Mouse (Mus musculus) C2C12 (cell line): Measurements from ENCODE around the gene Cdadc1. TPM values are rescaled to one million over a fixed set of nuclear protein-coding genes. Genes with fewer than 3 reads are reported as not detected.

Experiments
- H3K27me3 ChIP-seq: one replicate; pipeline ENCODE4 v1.6.1; 2011; ENCODE audit not compliant: control insufficient read depth, insufficient read depth, insufficient read length
- H3K36me3 ChIP-seq: one replicate; pipeline ENCODE4 v1.6.1; 2011; ENCODE audit not compliant: control insufficient read depth, insufficient read depth
- H3K4me3 ChIP-seq: one replicate; pipeline ENCODE4 v1.5.1; 2011; ENCODE audit warnings: mild to moderate bottlenecking, control low read depth; ENCODE audit not compliant: poor library complexity, insufficient read depth, severe bottlenecking
- H3K79me2 ChIP-seq: one replicate; pipeline ENCODE4 v1.6.1; 2011; ENCODE audit not compliant: control insufficient read depth, insufficient read depth
- H3K79me3 ChIP-seq: one replicate; pipeline ENCODE4 v1.6.1; 2011; ENCODE audit warnings: low read depth, control low read depth
- H3ac ChIP-seq: one replicate; pipeline ENCODE3; 2011; ENCODE audit warnings: low read depth; ENCODE audit not compliant: control insufficient read depth, insufficient read length
- CEBPB ChIP-seq: IDR thresholded peaks from one replicate; pipeline ENCODE4 v1.6.1; 2011; ENCODE audit warnings: low read depth, mild to moderate bottlenecking, control low read depth, moderate library complexity
- CTCF ChIP-seq: IDR thresholded peaks from one replicate; pipeline ENCODE4 v1.5.1; 2011; ENCODE audit not compliant: control insufficient read depth, insufficient read depth, insufficient read length
- FOSL1 ChIP-seq: IDR thresholded peaks from one replicate; pipeline ENCODE4 v1.8.0; 2011; ENCODE audit warnings: mild to moderate bottlenecking, low read length; ENCODE audit not compliant: poor library complexity, insufficient read depth, severe bottlenecking
- MAX ChIP-seq: IDR thresholded peaks from one replicate; pipeline ENCODE4 v1.6.1; 2011; ENCODE audit warnings: mild to moderate bottlenecking, control low read depth
- MYOD1 ChIP-seq: IDR thresholded peaks from one replicate; pipeline ENCODE4 v1.6.1; 2011; ENCODE audit warnings: low read depth; ENCODE audit not compliant: control insufficient read depth, insufficient read length
- MYOG ChIP-seq: IDR thresholded peaks from one replicate; pipeline ENCODE4 v1.6.1; 2011; ENCODE audit not compliant: control insufficient read depth, insufficient read length; ENCODE audit errors: extremely low read depth
- USF1 ChIP-seq: IDR thresholded peaks from one replicate; pipeline ENCODE4 v1.6.1; 2011; ENCODE audit warnings: low read depth, mild to moderate bottlenecking, control low read depth, moderate library complexity
- polyA plus RNA-seq: library from polyadenylated mRNA; unstranded; fragments of >200 nt; fragmentation: generic; extraction: Trizol; gene quantifications from one replicate; pipeline ENCODE4 v1.2.1, GENCODE M21; 2012; ENCODE audit warnings: missing spikeins

Gene Cdadc1
- polyA plus RNA-seq, 1 experiment, result 8.2 TPM

- Histone ChIP-seq H3K27me3 (no peaks in the 10 kb centered on the region), H3K79me3 (no peaks in the 10 kb centered on the region), H3K79me2 (no peaks in the 10 kb centered on the region), H3K4me3 (no peak overlapping the region), H3ac (no peak overlapping the region), H3K36me3 (no peaks in the 10 kb centered on the region)
- TF ChIP-seq CTCF (no peak), MYOG (no peak), USF1 (no peak), CEBPB (no peak), MAX (no peak), FOSL1 (no peak), MYOD1 (no peak)
Measured at GRCm38 (mm10) chr14:59638906-59639703, 41.3 kb upstream of the Cdadc1 start.

DNA sequence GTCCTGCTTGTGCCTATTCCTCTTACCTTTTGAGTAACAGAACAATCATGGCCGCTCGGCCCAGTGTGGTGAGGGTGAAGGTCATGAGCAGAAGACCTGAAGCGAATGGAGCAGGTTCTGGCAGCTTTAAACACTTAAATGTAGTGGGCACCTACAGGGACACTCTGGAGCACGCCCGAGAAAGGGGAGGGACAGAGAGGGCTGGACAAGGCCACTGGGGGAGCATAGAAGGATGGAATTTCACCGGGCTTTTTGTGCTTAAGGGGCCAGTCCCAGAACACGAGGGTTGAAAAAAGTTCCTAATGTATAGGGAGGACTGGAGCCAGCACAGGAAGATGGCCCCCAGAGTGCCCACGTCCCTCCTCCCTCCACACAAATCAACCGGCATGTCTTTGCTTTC lies 36.2 kb upstream of the Cdadc1 start:
- Histone ChIP-seq H3ac (no peak overlapping the region), H3K79me2 (no peaks in the 10 kb centered on the region), H3K79me3 (no peaks in the 10 kb centered on the region), H3K27me3 (no peaks in the 10 kb centered on the region), H3K36me3 (no peaks in the 10 kb centered on the region), H3K4me3 (no peak overlapping the region)
- TF ChIP-seq CEBPB, result no peak
- no peak for TF ChIP-seq USF1
- TF ChIP-seq CTCF, result no peak
- no peak for TF ChIP-seq MAX
- TF ChIP-seq MYOD1, result no peak
- TF ChIP-seq MYOG, result no peak

DNA sequence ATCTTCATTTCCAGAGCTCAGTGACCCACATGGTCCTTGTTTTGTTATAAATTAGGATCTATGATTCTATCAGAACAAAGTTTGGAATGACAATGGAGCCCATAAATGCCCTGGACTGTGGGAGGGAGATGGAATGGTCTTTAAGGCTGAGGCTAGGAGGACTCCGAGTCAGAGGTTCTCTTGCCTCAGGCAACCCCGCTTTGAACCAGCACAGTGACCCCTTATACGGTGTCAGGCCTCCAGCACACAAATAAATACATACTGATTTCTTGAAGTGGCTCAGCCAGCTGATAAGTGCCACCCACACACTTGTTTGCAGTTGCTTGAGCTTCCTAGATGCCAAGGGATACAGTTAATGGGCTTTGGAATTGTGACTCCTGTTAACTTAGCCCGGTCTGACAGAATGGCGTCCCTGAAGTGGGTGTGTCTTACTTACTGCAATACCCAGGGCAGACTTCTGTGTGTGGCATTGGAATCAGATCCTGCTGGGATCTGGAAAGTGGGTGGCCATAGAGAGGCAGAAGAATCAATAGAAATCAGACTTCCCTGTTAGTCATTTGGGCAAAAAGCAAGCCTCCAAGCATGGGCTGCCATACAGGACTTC lies 35.6 kb upstream of the Cdadc1 start:
- Histone ChIP-seq H3K79me3 (no peaks in the 10 kb centered on the region), H3K36me3 (no peaks in the 10 kb centered on the region), H3K27me3 (no peaks in the 10 kb centered on the region), H3ac (no peak overlapping the region), H3K79me2 (no peaks in the 10 kb centered on the region), H3K4me3 (no peak overlapping the region)
- TF ChIP-seq MYOD1 (no peak), CTCF (no peak), FOSL1 (no peak), USF1 (no peak), CEBPB (no peak), MYOG (no peak), MAX (no peak)

GRCm38 (mm10) chr14:59632067-59632466 lies 34.3 kb upstream of the Cdadc1 start:
- no peaks in the 10 kb centered on the region for H3K79me2 ChIP-seq
- H3K4me3 ChIP-seq, result no peak overlapping the region
- H3K79me3 ChIP-seq, result no peaks in the 10 kb centered on the region
- H3K36me3 ChIP-seq, result no peaks in the 10 kb centered on the region
- TF ChIP-seq FOSL1 (no peak), MYOD1 (no peak), CEBPB (no peak), USF1 (no peak), CTCF (no peak), MYOG (no peak), MAX (no peak)
- no peak overlapping the region for H3ac ChIP-seq
- peaks cover 11% of the 10 kb centered on the region for H3K27me3 ChIP-seq

DNA sequence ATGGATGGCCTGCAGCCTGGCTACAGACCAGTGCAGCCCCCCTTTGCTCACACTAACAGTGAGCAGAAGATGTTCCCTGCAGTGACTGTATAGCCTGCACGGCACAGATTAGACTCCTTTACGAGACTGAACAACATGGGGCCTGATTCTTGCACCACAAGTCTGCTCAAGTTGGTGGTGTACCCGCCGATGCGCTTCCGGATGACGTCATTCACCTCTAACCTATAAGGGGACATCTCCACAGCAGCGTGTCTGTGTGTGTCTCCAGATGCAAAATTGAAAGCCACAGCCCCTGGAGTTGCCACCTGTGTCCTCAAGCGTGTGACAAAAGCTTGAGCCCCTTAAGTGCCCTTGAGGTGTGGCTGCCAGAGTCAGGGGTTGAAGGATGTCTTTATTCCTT lies 32.3 kb upstream of the Cdadc1 start:
- TF ChIP-seq MAX (no peak), CTCF (no peak), USF1 (no peak), CEBPB (no peak), FOSL1 (no peak), MYOD1 (no peak), MYOG (no peak)
- H3K27me3 ChIP-seq, result peaks cover 31% of the 10 kb centered on the region
- H3K4me3 ChIP-seq, result no peak overlapping the region
- no peaks in the 10 kb centered on the region for H3K79me3 ChIP-seq
- H3ac ChIP-seq, result no peak overlapping the region
- H3K79me2 ChIP-seq, result no peaks in the 10 kb centered on the region
- no peaks in the 10 kb centered on the region for H3K36me3 ChIP-seq
